Mouse (Mus musculus) G1E (cell line): ENCODE measurements around the gene Lzts2.

Experiments used
- CTCF ChIP-seq: IDR thresholded peaks from 2 replicates; pipeline ENCODE4 v1.5.1; 2012; ENCODE audit warnings: low read depth, low read length, inconsistent platforms, mixed read lengths
- POLR2AphosphoS5 ChIP-seq: IDR thresholded peaks from 2 replicates; pipeline ENCODE4 v1.6.1; 2012; ENCODE audit warnings: low read depth, low read length, inconsistent platforms; ENCODE audit not compliant: insufficient replicate concordance
- TAL1 ChIP-seq: conservative IDR thresholded peaks from 2 replicates; pipeline ENCODE4 v1.6.1; 2012; ENCODE audit warnings: low read depth, low read length, inconsistent platforms, mixed read lengths

- TF ChIP-seq TAL1 = no peak
- no peak for TF ChIP-seq CTCF
- no peak for TF ChIP-seq POLR2AphosphoS5
Observed at GRCm38 (mm10) chr19:45027848-45028247, 13.6 kb downstream of the Lzts2 start.
